Mouse (Mus musculus) MEL (cell line): ENCODE data around the gene Mast3. TPM values are rescaled to one million over a fixed set of nuclear protein-coding genes. Genes with fewer than 3 reads are reported as not detected.

ENCODE experiments used
- DNase-seq: peaks from one replicate; pipeline ENCODE4 v3.0.0; 2011; ENCODE audit warnings: low read depth, low spot score
- H3K27ac ChIP-seq: 2 replicates; pipeline ENCODE4 v1.5.1; 2012; ENCODE audit warnings: low read depth, mild to moderate bottlenecking, control low read depth, low read length, moderate library complexity; ENCODE audit not compliant: control insufficient read depth
- H3K27me3 ChIP-seq, 2 experiments: fragments of 150-350 bp in 1 of 2; sonication (generic) in 1 of 2; 2 replicates each; pipeline ENCODE4 v1.6.1; 2012; ENCODE audit warnings: low read length in 2 of 2, mild to moderate bottlenecking in 2 of 2, improper control_type of control experiment in 1 of 2, moderate library complexity in 1 of 2; ENCODE audit not compliant: insufficient read depth in 2 of 2, control insufficient read depth in 1 of 2
- H3K36me3 ChIP-seq, 2 experiments: 2 replicates each; pipeline ENCODE4 v1.6.1; 2012 to 2014; ENCODE audit warnings: low read length in 2 of 2, improper control_type of control experiment in 1 of 2, inconsistent platforms in 1 of 2, mild to moderate bottlenecking in 1 of 2; ENCODE audit not compliant: insufficient read depth in 2 of 2, control insufficient read depth in 1 of 2
- H3K4me1 ChIP-seq, 2 experiments: fragments of 150-350 bp in 1 of 2; sonication (generic) in 1 of 2; 2 replicates each; pipeline ENCODE4 v1.6.1; 2012; ENCODE audit warnings: low read length in 2 of 2, improper control_type of control experiment in 1 of 2, mild to moderate bottlenecking in 1 of 2; ENCODE audit not compliant: insufficient read depth in 2 of 2, control insufficient read depth in 1 of 2
- H3K4me3 ChIP-seq, 2 experiments: fragments of 150-350 bp in 1 of 2; sonication (generic) in 1 of 2; 2 replicates each; pipeline ENCODE4 v1.5.1; 2012; ENCODE audit warnings: low read depth in 2 of 2, low read length in 2 of 2, mild to moderate bottlenecking in 2 of 2, moderate library complexity in 2 of 2, control low read depth in 1 of 2, improper control_type of control experiment in 1 of 2; ENCODE audit not compliant: control insufficient read depth in 1 of 2, insufficient read depth in 1 of 2
- H3K79me2 ChIP-seq: 2 replicates; pipeline ENCODE4 v1.6.1; 2012; ENCODE audit warnings: mild to moderate bottlenecking, low read length, moderate library complexity; ENCODE audit not compliant: control insufficient read depth, poor library complexity, insufficient read depth
- H3K9ac ChIP-seq: 2 replicates; pipeline ENCODE4 v1.6.1; 2012; ENCODE audit warnings: low read depth, mild to moderate bottlenecking, control low read depth, low read length, moderate library complexity; ENCODE audit not compliant: control insufficient read depth, poor library complexity, severe bottlenecking
- H3K9me3 ChIP-seq: fragments of 150-350 bp; sonication (generic); replicated peaks from 2 replicates; pipeline ENCODE4 v1.6.1; 2012; ENCODE audit warnings: mild to moderate bottlenecking, low read length, improper control_type of control experiment, moderate library complexity; ENCODE audit not compliant: insufficient read depth
- BHLHE40 ChIP-seq: IDR thresholded peaks from 2 replicates; pipeline ENCODE4 v1.6.1; 2012; ENCODE audit warnings: low read depth, mild to moderate bottlenecking, inconsistent platforms, low read length, improper control_type of control experiment, borderline replicate concordance
- CHD2 ChIP-seq: IDR thresholded peaks from 2 replicates; pipeline ENCODE4 v1.6.1; 2011; ENCODE audit warnings: low read length, improper control_type of control experiment
- CTCF ChIP-seq, 3 experiments: IDR thresholded peaks in 2 of 3; conservative IDR thresholded peaks in 1 of 3; 2 replicates each; pipeline ENCODE4 v1.5.1; 2011 to 2012; ENCODE audit warnings: low read length in 3 of 3, low read depth in 2 of 3, mild to moderate bottlenecking in 2 of 3, improper control_type of control experiment in 1 of 3, inconsistent platforms in 1 of 3, mixed read lengths in 1 of 3, moderate library complexity in 1 of 3; ENCODE audit not compliant: control insufficient read depth in 1 of 3, insufficient read depth in 1 of 3, poor library complexity in 1 of 3, severe bottlenecking in 1 of 3
- ELF1 ChIP-seq: IDR thresholded peaks from 2 replicates; pipeline ENCODE4 v1.6.1; 2014; ENCODE audit warnings: low read depth, mild to moderate bottlenecking, inconsistent platforms, low read length, improper control_type of control experiment, moderate library complexity
- ETS1 ChIP-seq: IDR thresholded peaks from 2 replicates; pipeline ENCODE4 v1.6.1; 2012; ENCODE audit warnings: low read depth, mild to moderate bottlenecking, inconsistent platforms, low read length, improper control_type of control experiment, moderate library complexity
- HCFC1 ChIP-seq: IDR thresholded peaks from 2 replicates; pipeline ENCODE4 v1.6.1; 2012; ENCODE audit warnings: low read depth, mild to moderate bottlenecking, inconsistent platforms, low read length, improper control_type of control experiment, moderate library complexity
- JUND ChIP-seq: IDR thresholded peaks from 2 replicates; pipeline ENCODE4 v1.6.1; 2011; ENCODE audit warnings: low read depth, mild to moderate bottlenecking, improper control_type of control experiment, low read length
- MAX ChIP-seq: IDR thresholded peaks from 2 replicates; pipeline ENCODE4 v1.6.1; 2011; ENCODE audit warnings: low read length, improper control_type of control experiment
- MAZ ChIP-seq: IDR thresholded peaks from 2 replicates; pipeline ENCODE4 v1.6.1; 2012; ENCODE audit warnings: low read depth, mild to moderate bottlenecking, inconsistent platforms, low read length, improper control_type of control experiment
- MXI1 ChIP-seq: IDR thresholded peaks from 2 replicates; pipeline ENCODE4 v1.6.1; 2011; ENCODE audit warnings: mild to moderate bottlenecking, low read depth, low read length, improper control_type of control experiment
- NELFE ChIP-seq: IDR thresholded peaks from 2 replicates; pipeline ENCODE4 v1.6.1; 2011; ENCODE audit warnings: low read depth, low read length, improper control_type of control experiment
- NRF1 ChIP-seq: IDR thresholded peaks from 2 replicates; pipeline ENCODE4 v1.6.1; 2014; ENCODE audit warnings: low read depth, mild to moderate bottlenecking, inconsistent platforms, low read length, improper control_type of control experiment, moderate library complexity; ENCODE audit not compliant: poor library complexity, insufficient read depth, severe bottlenecking
- POLR2A ChIP-seq, 2 experiments: IDR thresholded peaks; 2 replicates each; pipeline ENCODE4 v1.6.1; 2011 to 2012; ENCODE audit warnings: low read length in 2 of 2, mild to moderate bottlenecking in 2 of 2, control low read depth in 1 of 2, improper control_type of control experiment in 1 of 2, low read depth in 1 of 2, moderate library complexity in 1 of 2; ENCODE audit not compliant: control insufficient read depth in 1 of 2, insufficient read depth in 1 of 2, poor library complexity in 1 of 2
- POLR2AphosphoS2 ChIP-seq: IDR thresholded peaks from 2 replicates; pipeline ENCODE4 v1.6.1; 2011; ENCODE audit warnings: low read length, improper control_type of control experiment
- RAD21 ChIP-seq: IDR thresholded peaks from 2 replicates; pipeline ENCODE4 v1.6.1; 2011; ENCODE audit warnings: mild to moderate bottlenecking, low read depth, low read length, improper control_type of control experiment
- SIN3A ChIP-seq: IDR thresholded peaks from 2 replicates; pipeline ENCODE4 v1.6.1; 2012; ENCODE audit warnings: low read length, improper control_type of control experiment, inconsistent platforms
- TBP ChIP-seq: IDR thresholded peaks from 2 replicates; pipeline ENCODE4 v1.8.0; 2011; ENCODE audit warnings: low read depth, low read length, improper control_type of control experiment
- TCF12 ChIP-seq: IDR thresholded peaks from 2 replicates; pipeline ENCODE4 v1.6.1; 2014; ENCODE audit warnings: low read depth, mild to moderate bottlenecking, inconsistent platforms, low read length, improper control_type of control experiment, moderate library complexity
- USF1 ChIP-seq: IDR thresholded peaks from 2 replicates; pipeline ENCODE4 v1.6.1; 2014; ENCODE audit warnings: low read depth, mild to moderate bottlenecking, inconsistent platforms, low read length, improper control_type of control experiment, moderate library complexity
- USF2 ChIP-seq, 2 experiments: IDR thresholded peaks; 2 replicates each; pipeline ENCODE4 v1.6.1; 2011 to 2012; ENCODE audit warnings: improper control_type of control experiment in 2 of 2, low read length in 2 of 2, borderline replicate concordance in 1 of 2, inconsistent platforms in 1 of 2, low read depth in 1 of 2, mild to moderate bottlenecking in 1 of 2; ENCODE audit not compliant: insufficient read depth in 1 of 2
- polyA plus RNA-seq, 2 experiments: library from polyadenylated mRNA; stranded (reverse) in 1 of 2; unstranded in 1 of 2; fragments of >175 nt in 1 of 2; fragments of >200 nt in 1 of 2; gene quantifications; 2 replicates each; pipeline versions ENCODE4 v1.2.1 to v1.2.4; 2012; ENCODE audit warnings: low replicate concordance in 2 of 2, low read depth in 1 of 2; ENCODE audit not compliant: insufficient read length in 2 of 2, insufficient read depth in 1 of 2, missing spikeins in 1 of 2
- total RNA-seq: library from RNA; depleted of rRNA; stranded (reverse); fragments of 300-350 nt; gene quantifications from 2 replicates; pipeline ENCODE4 v1.2.3, GENCODE M21; 2012

Mast3 gene
- total and polyA plus RNA-seq, 3 experiments: 13.5 to 54.7 TPM; not detected in 1

DNA sequence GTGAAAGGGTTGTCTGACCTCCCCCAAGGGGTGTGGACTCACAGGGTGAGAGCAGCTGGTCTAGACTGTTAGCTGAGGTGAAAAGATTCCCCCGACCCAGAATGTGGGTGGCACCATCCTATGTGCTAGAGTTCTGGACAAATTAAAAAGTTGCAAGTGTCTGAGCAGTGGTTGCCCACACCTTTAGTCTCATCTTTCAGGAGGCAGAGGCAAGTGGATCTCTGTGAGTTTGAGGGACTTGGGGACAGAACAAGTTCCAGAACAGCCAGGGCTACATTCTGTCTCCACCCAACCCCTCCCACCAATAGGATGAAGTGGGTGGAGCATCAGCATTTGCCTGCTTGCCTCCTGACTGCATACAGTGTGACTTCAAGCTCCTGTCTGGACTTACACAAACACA, 42.7 kb downstream of the Mast3 start (continued):
- TF ChIP-seq USF2 (IDR thresholded peaks at IDR 0.05; ENCODE audit: borderline replicate concordance in 1 of 2, insufficient read depth in 1 of 2, low read depth in 1 of 2, low read length in 2 of 2): no peak

DNA sequence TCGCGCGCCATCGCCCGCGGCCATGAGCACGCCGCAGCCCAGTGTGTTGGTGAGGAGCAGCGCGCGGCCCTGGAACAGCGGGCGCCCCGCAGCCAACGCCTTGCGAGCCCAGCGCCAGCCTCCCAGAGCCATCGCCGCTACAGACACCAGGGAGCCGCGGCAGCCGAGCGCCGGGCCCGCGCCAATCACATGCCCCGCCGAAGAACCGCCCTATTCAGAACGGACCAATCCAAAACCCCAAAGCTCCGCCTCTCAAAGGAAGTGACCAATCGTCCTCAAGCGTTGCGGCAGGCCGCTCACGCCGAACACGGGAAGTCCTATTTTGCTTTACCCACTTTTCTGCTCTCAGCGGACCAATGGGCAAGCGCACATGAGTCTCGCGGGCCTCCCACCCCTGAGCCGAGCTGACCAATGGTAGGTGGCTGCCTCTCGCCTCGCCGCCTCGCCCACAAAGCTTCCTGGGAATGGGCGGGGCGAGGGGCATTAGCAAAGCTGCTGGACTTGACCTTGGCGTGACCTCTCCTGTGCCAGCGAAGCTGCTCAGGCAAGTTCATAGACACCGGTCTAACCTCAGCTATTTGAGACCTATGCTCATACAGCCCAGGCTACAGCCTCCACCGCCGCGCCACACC, 44.0 kb downstream of the Mast3 start, which contains the start of gene Mpv17l2:
Gene Mpv17l2 (minus strand): TSS at position 172 of the 632 bp plus-strand sequence.
- Histone ChIP-seq H3K27ac (peak within 1 kb of the TSS; percentile 83), H3K27me3 (no peaks in the 10 kb centered on the region), H3K9me3 (no peaks in the 10 kb centered on the region), H3K4me3 (peak within 1 kb of the TSS; percentile 66 to 74), H3K36me3 (peaks cover 0 to 23% of the 10 kb centered on the region in 2 experiments; a peak in 2 of 4 replicates), H3K79me2 (peaks cover 11% of the 10 kb centered on the region), H3K9ac (peak within 1 kb of the TSS; percentile 83), H3K4me1 (peaks cover 12 to 34% of the 10 kb centered on the region in 2 experiments)
- TF ChIP-seq BHLHE40: no peak
- TF ChIP-seq ELF1: peak; percentile 95
- TF ChIP-seq RAD21: no peak
- peak; percentile 33 for TF ChIP-seq SIN3A
- TF ChIP-seq NRF1: peak; percentile 52; the same call in 1 of the 2 replicates
- TF ChIP-seq MXI1: peak; percentile 32; the same call in 1 of the 2 replicates
- TF ChIP-seq POLR2AphosphoS2: peak; percentile 4; the same call in 1 of the 2 replicates
- TF ChIP-seq CHD2: peak; percentile 80
- TF ChIP-seq HCFC1: peak; percentile 84
- TF ChIP-seq USF1: peak; percentile 82
- TF ChIP-seq NELFE: peak; percentile 59
- TF ChIP-seq TCF12: peak; percentile 26; the same call in 1 of the 2 replicates
- TF ChIP-seq TBP: peak; percentile 62; the same call in 1 of the 2 replicates
- TF ChIP-seq POLR2A (IDR thresholded peaks at IDR 0.05; ENCODE audit: control insufficient read depth in 1 of 2, insufficient read depth in 1 of 2, low read depth in 1 of 2, low read length in 2 of 2, poor library complexity in 1 of 2): peak; percentile 75 to 77; a peak in 3 of 4 replicates
- no peak for TF ChIP-seq ETS1
- no peak for TF ChIP-seq JUND
- peak; percentile 99 for DNase-seq

DNA sequence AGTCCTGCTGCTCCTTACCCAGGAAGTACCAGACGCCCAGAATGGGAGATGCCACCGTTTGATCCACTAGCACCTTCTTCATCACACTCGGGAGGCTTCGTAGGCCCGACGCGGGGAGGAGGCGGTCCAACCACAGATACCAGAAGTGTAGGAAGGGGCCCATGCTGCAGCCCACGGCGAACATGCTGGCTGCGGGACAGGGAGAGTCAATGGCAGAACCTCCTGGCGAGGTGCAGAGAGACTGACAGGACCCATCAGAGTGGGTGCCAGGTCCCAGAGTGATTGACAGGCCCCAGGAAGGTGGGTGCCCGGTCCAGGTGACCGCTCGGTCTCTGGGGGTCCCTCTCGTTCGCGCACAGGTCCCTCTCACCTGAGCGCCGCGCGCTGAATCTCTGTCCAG, 44.5 kb downstream of the Mast3 start:
- H3K36me3 ChIP-seq: peaks cover 0 to 23% of the 10 kb centered on the region in 2 experiments; a peak in 2 of 4 replicates

More for the DNA sequence above, 44.5 kb downstream of the Mast3 start:
- no peaks in the 10 kb centered on the region for H3K9me3 ChIP-seq
- H3K4me1 ChIP-seq: peaks cover 12 to 35% of the 10 kb centered on the region in 2 experiments
- peak overlapping the region; percentile 36 for H3K27ac ChIP-seq
- DNase-seq: peak; percentile 68
- peaks cover 11% of the 10 kb centered on the region for H3K79me2 ChIP-seq
- TF ChIP-seq ELF1: 0 out of 2 replicates have a peak, but pooled peaks have one; percentile 2
- 0 out of 2 replicates have a peak, but pooled peaks have one; percentile 10 for TF ChIP-seq MAX
- TF ChIP-seq CTCF (IDR thresholded peaks at IDR 0.05 in 2 of 3, conservative IDR thresholded peaks at IDR 0.05 in 1 of 3; ENCODE audit: control insufficient read depth in 1 of 3, insufficient read depth in 1 of 3, low read depth in 2 of 3, low read length in 3 of 3, poor library complexity in 1 of 3, severe bottlenecking in 1 of 3): no peak
- TF ChIP-seq MAZ: no peak
- peak overlapping the region; percentile 81 for H3K9ac ChIP-seq
- no peaks in the 10 kb centered on the region for H3K27me3 ChIP-seq
- H3K4me3 ChIP-seq: peak overlapping the region; percentile 61 to 74
